Mouse (Mus musculus) monocyte, adult 5-6 weeks (primary cell): Measurements from ENCODE around the gene Zdhhc15. TPM values are rescaled to one million over a fixed set of nuclear protein-coding genes. Genes with fewer than 3 reads are reported as not detected.

Experiments used
- total RNA-seq: library from RNA; stranded (forward); fragments of 200-1000, 200-491, 200-594 nt; gene quantifications from 3 replicates; pipeline ENCODE4 v1.2.3, GENCODE M21; 2017

The Zdhhc15 gene
- total RNA-seq, 1 experiment from 2014 or later: 2.0 TPM

Other genes with a start within 250 kb of the Zdhhc15 start
- gene Uprt, start 188.2 kb downstream of the Zdhhc15 start, total RNA-seq: 6.0 to 11.7 TPM (median 6.3 TPM) in 3 replicates
- gene Magee2, start 186.2 kb upstream of the Zdhhc15 start, total RNA-seq: not detected in 3 replicates